8 mouse cellular contexts compared by ENCODE assay signal in the genomic region with DNA sequence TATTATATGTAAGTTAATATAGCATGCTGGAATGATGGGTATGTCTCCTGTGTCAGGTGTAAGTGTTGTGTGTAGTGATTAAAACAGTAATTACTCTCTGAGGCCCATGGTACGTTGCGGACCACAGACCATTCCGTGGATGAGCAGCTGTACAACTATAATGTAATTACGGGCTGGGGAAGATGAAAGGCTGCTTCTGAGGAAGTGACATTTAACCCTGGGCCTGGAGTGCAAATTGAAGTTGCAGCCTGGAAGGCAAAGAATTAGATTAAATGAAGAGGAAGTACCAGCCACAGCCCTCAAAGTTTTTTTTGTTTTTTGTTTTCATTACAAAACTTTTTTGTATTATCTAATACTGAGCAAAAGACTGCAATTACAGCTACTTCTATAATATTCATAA. TPM values are rescaled to one million over a fixed set of nuclear protein-coding genes. Genes with fewer than 3 reads are reported as not detected.
A peak's percentile ranks its signal among the peaks of the same experiment; 100 is the strongest.
DNase-seq lines count a peak whose midpoint lies in the region; ATAC-seq and TF ChIP-seq lines count a peak whose summit lies in the region.

No protein-coding gene starts in this region.

- in situ Hi-C loops in CH12.LX (cut with MboI; ENCODE audit: low pct_ligation_motif_present, low pct_unique_long_range_greater_than_20kb, low sequenced_read_pairs), result loop anchor here (5.0 kb wide), 1 partner anchor 182 kb away; no protein-coding TSS in a partner anchor

- TF ChIP-seq CTCF in heart, adult 2 months (IDR thresholded peaks at IDR 0.05), result no peak
- TF ChIP-seq CTCF in CH12.LX (conservative IDR thresholded peaks at IDR 0.05 in 1 of 2, IDR thresholded peaks at IDR 0.05 in 1 of 2; ENCODE audit: low read depth in 2 of 2, low read length in 2 of 2), result no peak
- no peak for TF ChIP-seq CTCF in liver, postnatal 0 days (IDR thresholded peaks at IDR 0.05; ENCODE audit: low read depth)

- 20% methylated on average over 4 of the region's 4 CpGs for WGBS in heart, adult 2 months
- 40% methylated on average over 4 of the region's 4 CpGs for WGBS in forebrain, embryonic 14.5 days
- 41% methylated on average over 4 of the region's 4 CpGs for WGBS in liver, postnatal 0 days (ENCODE audit: insufficient replicate concordance)

- TF ChIP-seq EP300 in heart, adult 2 months (IDR thresholded peaks at IDR 0.05; ENCODE audit: insufficient read depth, low read depth, low read length), result no peak
- no peak for TF ChIP-seq EP300 in CH12.LX (IDR thresholded peaks at IDR 0.05; ENCODE audit: low read length)
- no peak for TF ChIP-seq EP300 in liver, postnatal 0 days (IDR thresholded peaks at IDR 0.05; ENCODE audit: low read depth)

- TF ChIP-seq RAD21 in CH12.LX (IDR thresholded peaks at IDR 0.05; ENCODE audit: low read depth, low read length), result no peak

- H3K9me3 ChIP-seq in CH12.LX (replicated peaks; ENCODE audit: low read length), result no peaks in the 10 kb centered on the region
- H3K9me3 ChIP-seq in forebrain, embryonic 14.5 days (replicated peaks; ENCODE audit: control insufficient read depth, low read length), result no peaks in the 10 kb centered on the region
- H3K9me3 ChIP-seq in liver, postnatal 0 days (ENCODE audit: low read length), result no peaks in the 10 kb centered on the region

- peak overlapping the region; percentile 57; the same call in 1 of the 2 replicates for H3K9ac ChIP-seq in heart, adult 2 months (ENCODE audit: low read depth, low read length)
- H3K9ac ChIP-seq in CH12.LX (ENCODE audit: insufficient read depth, low read depth), result peak overlapping the region; percentile 85
- no peak overlapping the region; the same call in 1 of the 2 replicates for H3K9ac ChIP-seq in forebrain, embryonic 14.5 days (ENCODE audit: low read length)
- H3K9ac ChIP-seq in liver, postnatal 0 days (replicated peaks), result peak overlapping the region; percentile 83; the same call in 1 of the 2 replicates

- H3K27me3 ChIP-seq in heart, adult 2 months (ENCODE audit: control insufficient read depth, insufficient read depth, low read length), result no peaks in the 10 kb centered on the region
- H3K27me3 ChIP-seq in CH12.LX (replicated peaks), result no peaks in the 10 kb centered on the region
- no peaks in the 10 kb centered on the region for H3K27me3 ChIP-seq in forebrain, embryonic 14.5 days (replicated peaks; ENCODE audit: control insufficient read depth, insufficient read depth, low read length)
- no peaks in the 10 kb centered on the region for H3K27me3 ChIP-seq in liver, postnatal 0 days (ENCODE audit: insufficient read depth, low read length)

- intact Hi-C loops in heart, adult 2 months (cut with DNase I), result loop anchor here (5.0 to 10.0 kb wide), 4 partner anchors 68 to 1436 kb away; a partner anchor contains a TSS

- H3K79me2 ChIP-seq in heart, adult 2 months (replicated peaks; ENCODE audit: control insufficient read depth, insufficient read depth, low read length), result no peaks in the 10 kb centered on the region
- H3K79me2 ChIP-seq in CH12.LX (replicated peaks; ENCODE audit: control insufficient read depth, extremely low read depth, insufficient read depth, poor library complexity, severe bottlenecking), result peaks cover 11% of the 10 kb centered on the region

- H3K4me1 ChIP-seq in heart, adult 2 months (ENCODE audit: control insufficient read depth, insufficient read depth, low read length), result peaks cover 2% of the 10 kb centered on the region
- H3K4me1 ChIP-seq in CH12.LX (ENCODE audit: control insufficient read depth in 1 of 2, insufficient read depth in 2 of 2), result no peaks in the 10 kb centered on the region
- H3K4me1 ChIP-seq in forebrain, embryonic 14.5 days (ENCODE audit: control insufficient read depth, insufficient read depth, low read length), result peaks cover 6% of the 10 kb centered on the region; the same call in 1 of the 2 replicates
- H3K4me1 ChIP-seq in liver, postnatal 0 days (ENCODE audit: insufficient read depth), result peaks cover 5% of the 10 kb centered on the region

- peak overlapping the region; percentile 97; the same call in 1 of the 2 replicates for H3K4me3 ChIP-seq in heart, adult 2 months
- peak overlapping the region; percentile 80 to 83 (median 83) for H3K4me3 ChIP-seq in CH12.LX (replicated peaks in 1 of 3; ENCODE audit: low read depth in 2 of 3, low read length in 2 of 3, poor library complexity in 1 of 3)
- H3K4me3 ChIP-seq in forebrain, embryonic 14.5 days (ENCODE audit: low read depth, low read length), result peak overlapping the region; percentile 83
- H3K4me3 ChIP-seq in liver, postnatal 0 days (ENCODE audit: low read depth, low read length), result peak overlapping the region; percentile 71

- no peak overlapping the region for H3K27ac ChIP-seq in heart, adult 2 months
- no peak overlapping the region for H3K27ac ChIP-seq in CH12.LX (ENCODE audit: insufficient read depth, low read depth)
- H3K27ac ChIP-seq in forebrain, embryonic 14.5 days (ENCODE audit: low read depth, low read length), result no peak overlapping the region
- no peak overlapping the region for H3K27ac ChIP-seq in liver, postnatal 0 days (ENCODE audit: low read depth)

- dilution Hi-C loops in CH12.LX (cut with MboI; ENCODE audit: extremely low pct_ligation_motif_present, extremely low pct_unique_long_range_greater_than_20kb, low sequenced_read_pairs), result no loop called here

- no peak for ATAC-seq in forebrain, embryonic 14.5 days
- ATAC-seq in liver, postnatal 0 days, result no peak

- no peak for DNase-seq in heart, adult 2 months
- no peak for DNase-seq in heart, adult 11 months
- DNase-seq in CH12.LX (ENCODE audit: extremely low read depth), result peak; percentile 13
- no peak for DNase-seq in forebrain, embryonic 14.5 days (ENCODE audit: low spot score)
- no peak for DNase-seq in liver, postnatal 0 days
- no peak for DNase-seq in urinary bladder, adult 18-20 months (ENCODE audit: low spot score in 2 of 2)
- no peak for DNase-seq in natural killer cell, adult 2 months (ENCODE audit: low spot score in 2 of 2)
- DNase-seq in frontal cortex, postnatal 25 days (ENCODE audit: low spot score in 2 of 2), result no peak

- no peak for TF ChIP-seq POLR2A in heart, adult 2 months (IDR thresholded peaks at IDR 0.05; ENCODE audit: insufficient read depth, low read depth, low read length)
- no peak for TF ChIP-seq POLR2A in CH12.LX (IDR thresholded peaks at IDR 0.05; ENCODE audit: low read depth, low read length)

- peaks cover 8% of the 10 kb centered on the region for H3K36me3 ChIP-seq in heart, adult 2 months (ENCODE audit: control insufficient read depth, insufficient read depth, low read length)
- H3K36me3 ChIP-seq in CH12.LX (replicated peaks in 1 of 2; ENCODE audit: control insufficient read depth in 1 of 2, insufficient read depth in 1 of 2, low read length in 1 of 2), result peaks cover 7 to 31% of the 10 kb centered on the region in 2 experiments
- peaks cover 19% of the 10 kb centered on the region; the same call in 1 of the 2 replicates for H3K36me3 ChIP-seq in forebrain, embryonic 14.5 days (ENCODE audit: control insufficient read depth, insufficient read depth, low read length)
- peaks cover 13% of the 10 kb centered on the region; the same call in 1 of the 2 replicates for H3K36me3 ChIP-seq in liver, postnatal 0 days (replicated peaks; ENCODE audit: insufficient read depth, low read length)

- peak overlapping the region; percentile 99 for H3K4me2 ChIP-seq in CH12.LX (ENCODE audit: insufficient read depth, low read depth, poor library complexity, severe bottlenecking)
- peak overlapping the region; percentile 67 for H3K4me2 ChIP-seq in forebrain, embryonic 14.5 days (ENCODE audit: low read length)
- H3K4me2 ChIP-seq in liver, postnatal 0 days (ENCODE audit: low read depth, low read length), result peak overlapping the region; percentile 83

TF ChIP-seq in CH12.LX, 34 proteins besides CTCF, POLR2A, EP300 and RAD21:
- TF ChIP-seq TBP (conservative IDR thresholded peaks at IDR 0.05; ENCODE audit: low read depth, low read length), result no peak
- no peak for TF ChIP-seq RCOR1 (conservative IDR thresholded peaks at IDR 0.05; ENCODE audit: low read depth, low read length)
- TF ChIP-seq POLR2AphosphoS2 (IDR thresholded peaks at IDR 0.05; ENCODE audit: low read depth, low read length), result no peak
- TF ChIP-seq ZMIZ1 (IDR thresholded peaks at IDR 0.05; ENCODE audit: low read depth, low read length), result no peak
- TF ChIP-seq MAZ (IDR thresholded peaks at IDR 0.05; ENCODE audit: low read depth, low read length), result no peak
- TF ChIP-seq ETS1 (conservative IDR thresholded peaks at IDR 0.05; ENCODE audit: low read depth, low read length), result no peak
- TF ChIP-seq MXI1 (IDR thresholded peaks at IDR 0.05; ENCODE audit: low read depth, low read length), result no peak
- no peak for TF ChIP-seq TCF12 (IDR thresholded peaks at IDR 0.05; ENCODE audit: low read depth, low read length)
- no peak for TF ChIP-seq E2F4 (IDR thresholded peaks at IDR 0.05; ENCODE audit: insufficient replicate concordance, low read depth, low read length)
- TF ChIP-seq BHLHE40 (IDR thresholded peaks at IDR 0.05; ENCODE audit: low read depth, low read length), result no peak
- no peak for TF ChIP-seq MAX (IDR thresholded peaks at IDR 0.05; ENCODE audit: low read length)
- no peak for TF ChIP-seq IRF4 (IDR thresholded peaks at IDR 0.05; ENCODE audit: low read depth, low read length)

RNA-seq across cellular contexts. Expression of a gene that starts 1.3 kb away (rescaled TPM):
- 10 to 100 TPM; 73.2 to 79.2 TPM for total RNA-seq in heart, adult 2 months (2021)
- 7.5 and 17.5 TPM in 2 replicates for polyA plus RNA-seq in heart, adult 2 months (2012; rRNA removed)
- total RNA-seq in CH12.LX (2012; rRNA removed) (13.9 and 24.0 TPM in 2 replicates), CH12.LX (2014; rRNA removed) (46.2 and 56.2 TPM in 2 replicates)
- 53.1 and 54.1 TPM in 2 replicates for polyA plus RNA-seq in CH12.LX (2012; ENCODE audit: insufficient read length, low read depth)
- 62.9 and 69.9 TPM in 2 replicates for polyA plus RNA-seq in forebrain, embryonic 14.5 days (2014; fragmentation: Nextera tagmentation; extraction: Ambion mirVana)
- 38.9 and 44.7 TPM in 2 replicates for polyA plus RNA-seq in liver, postnatal 0 days (2015; fragmentation: Nextera tagmentation; extraction: Ambion mirVana)

RNA-seq across cellular contexts. Expression of a gene that starts 48.2 kb away (rescaled TPM):
- 1 to 10 TPM in 1 of 2 experiments, under 1 TPM in 1; 0.91 to 1.5 TPM for total RNA-seq in heart, adult 2 months (2021)
- 2.1 and 3.0 TPM in 2 replicates for polyA plus RNA-seq in heart, adult 2 months (2012; rRNA removed)
- total RNA-seq in CH12.LX (2012; rRNA removed) (0.38 and 0.55 TPM in 2 replicates), CH12.LX (2014; rRNA removed) (0.60 and 0.85 TPM in 2 replicates)
- polyA plus RNA-seq in CH12.LX (2012; ENCODE audit: insufficient read length, low read depth), result 0.87 and 1.1 TPM in 2 replicates
- 12.0 and 16.6 TPM in 2 replicates for polyA plus RNA-seq in forebrain, embryonic 14.5 days (2014; fragmentation: Nextera tagmentation; extraction: Ambion mirVana)
- polyA plus RNA-seq in liver, postnatal 0 days (2015; fragmentation: Nextera tagmentation; extraction: Ambion mirVana), result 0.18 and 0.21 TPM in 2 replicates
